Mouse (Mus musculus) myocyte (in vitro differentiated cells): ENCODE measurements around the gene A830031A19Rik. TPM values are rescaled to one million over a fixed set of nuclear protein-coding genes. Genes with fewer than 3 reads are reported as not detected.

Experiments
- H3K27me3 ChIP-seq: one replicate; pipeline ENCODE4 v1.6.1; 2011; ENCODE audit not compliant: control insufficient read depth, insufficient read depth, insufficient read length
- H3K36me3 ChIP-seq: one replicate; pipeline ENCODE4 v1.6.1; 2011; ENCODE audit not compliant: control insufficient read depth, insufficient read depth
- H3K4me2 ChIP-seq: one replicate; pipeline ENCODE4 v1.6.1; 2011; ENCODE audit warnings: low read depth, control low read depth
- H3K4me3 ChIP-seq: one replicate; pipeline ENCODE4 v1.5.1; 2011; ENCODE audit warnings: mild to moderate bottlenecking, control low read depth, moderate library complexity
- H3K79me2 ChIP-seq: one replicate; pipeline ENCODE4 v1.6.1; 2011; ENCODE audit not compliant: control insufficient read depth, insufficient read depth
- H3ac ChIP-seq: one replicate; pipeline ENCODE4 v1.6.1; 2011; ENCODE audit not compliant: control insufficient read depth, insufficient read length
- CEBPB ChIP-seq: IDR thresholded peaks from 2 replicates; pipeline ENCODE4 v1.6.1; 2011; ENCODE audit warnings: mild to moderate bottlenecking, moderate library complexity; ENCODE audit not compliant: poor library complexity, insufficient read depth, severe bottlenecking
- E2F4 ChIP-seq: IDR thresholded peaks from one replicate; pipeline ENCODE4 v1.6.1; 2011; ENCODE audit warnings: mild to moderate bottlenecking, control low read depth, moderate library complexity; ENCODE audit not compliant: insufficient read depth
- MAX ChIP-seq: IDR thresholded peaks from one replicate; pipeline ENCODE4 v1.6.1; 2011; ENCODE audit warnings: low read depth, mild to moderate bottlenecking, control low read depth
- MYOD1 ChIP-seq, 3 experiments: IDR thresholded peaks; one replicate each; pipeline ENCODE4 v1.6.1; 2011; ENCODE audit warnings: control low read depth in 2 of 3, low read depth in 2 of 3, mild to moderate bottlenecking in 2 of 3, moderate library complexity in 1 of 3; ENCODE audit not compliant: insufficient read length in 2 of 3, control insufficient read depth in 1 of 3
- MYOG ChIP-seq, 3 experiments: IDR thresholded peaks; one replicate each; pipeline ENCODE4 v1.6.1; 2011; ENCODE audit warnings: control low read depth in 2 of 3, low read depth in 2 of 3, mild to moderate bottlenecking in 2 of 3; ENCODE audit not compliant: insufficient read length in 2 of 3, control insufficient read depth in 1 of 3, insufficient read depth in 1 of 3
- POLR2A ChIP-seq: IDR thresholded peaks from one replicate; pipeline ENCODE4 v1.6.1; 2011; ENCODE audit warnings: low read depth, mild to moderate bottlenecking, control low read depth, moderate library complexity; ENCODE audit not compliant: insufficient read length
- POLR2AphosphoS2 ChIP-seq: IDR thresholded peaks from one replicate; pipeline ENCODE4 v1.6.1; 2011; ENCODE audit warnings: low read depth, control low read depth; ENCODE audit not compliant: insufficient read length
- REST ChIP-seq: IDR thresholded peaks from one replicate; pipeline ENCODE4 v1.6.1; 2011; ENCODE audit warnings: mild to moderate bottlenecking, control low read depth, moderate library complexity; ENCODE audit not compliant: insufficient read depth, insufficient read length
- SRF ChIP-seq: IDR thresholded peaks from one replicate; pipeline ENCODE4 v1.6.1; 2011; ENCODE audit warnings: low read depth; ENCODE audit not compliant: control insufficient read depth, insufficient read length
- TCF12 ChIP-seq: IDR thresholded peaks from one replicate; pipeline ENCODE4 v1.6.1; 2011; ENCODE audit warnings: mild to moderate bottlenecking, control low read depth; ENCODE audit not compliant: poor library complexity, insufficient read depth, severe bottlenecking
- TCF3 ChIP-seq: IDR thresholded peaks from one replicate; pipeline ENCODE4 v1.6.1; 2011; ENCODE audit warnings: low read depth, control low read depth; ENCODE audit not compliant: insufficient read length
- USF1 ChIP-seq: IDR thresholded peaks from one replicate; pipeline ENCODE4 v1.6.1; 2011; ENCODE audit warnings: low read depth, mild to moderate bottlenecking, control low read depth, moderate library complexity
- polyA plus RNA-seq: library from polyadenylated mRNA; unstranded; fragments of >200 nt; fragmentation: generic; extraction: Trizol; gene quantifications from one replicate; pipeline ENCODE4 v1.2.1, GENCODE M21; 2012; ENCODE audit warnings: missing spikeins

Gene A830031A19Rik
- polyA plus RNA-seq, 1 experiment, result not detected

DNA sequence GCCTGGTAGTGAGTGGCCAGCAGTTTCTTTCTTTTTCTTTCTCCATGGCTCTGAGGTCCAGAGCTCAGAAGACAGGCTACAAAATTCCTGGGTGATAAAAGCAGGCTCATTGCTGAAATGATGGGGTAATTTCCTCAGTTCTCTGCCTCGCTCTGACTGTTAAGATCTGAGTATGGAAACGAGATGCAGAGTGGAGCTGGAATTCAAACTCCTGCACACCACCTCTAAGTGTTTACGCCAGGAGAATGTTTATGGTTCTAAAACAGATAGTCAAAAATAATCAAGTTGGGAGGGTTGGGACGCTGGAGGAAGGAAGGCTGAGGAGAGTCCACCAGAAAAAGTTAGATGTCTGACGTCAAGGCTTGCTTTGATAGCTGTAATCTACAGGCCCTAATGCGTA, 10.6 kb downstream of the A830031A19Rik start:
- no peak overlapping the region for H3K4me3 ChIP-seq
- H3ac ChIP-seq, result no peak overlapping the region
- H3K27me3 ChIP-seq, result peaks cover 7% of the 10 kb centered on the region
- H3K79me2 ChIP-seq, result no peaks in the 10 kb centered on the region
- TF ChIP-seq MYOG (IDR thresholded peaks at IDR 0.05; ENCODE audit: control insufficient read depth in 1 of 3, insufficient read depth in 1 of 3, insufficient read length in 2 of 3, low read depth in 2 of 3), result no peak
- no peak for TF ChIP-seq E2F4
- no peak for TF ChIP-seq USF1
- no peak for TF ChIP-seq POLR2A
- TF ChIP-seq REST, result no peak
- no peak for TF ChIP-seq TCF12
- no peak for TF ChIP-seq POLR2AphosphoS2
- no peak for TF ChIP-seq SRF
- no peak for TF ChIP-seq TCF3
- no peak for TF ChIP-seq MYOD1 (IDR thresholded peaks at IDR 0.05; ENCODE audit: control insufficient read depth in 1 of 3, insufficient read length in 2 of 3, low read depth in 2 of 3)
- TF ChIP-seq CEBPB, result no peak
- TF ChIP-seq MAX, result no peak
- H3K4me2 ChIP-seq, result no peak overlapping the region
- H3K36me3 ChIP-seq, result no peaks in the 10 kb centered on the region

DNA sequence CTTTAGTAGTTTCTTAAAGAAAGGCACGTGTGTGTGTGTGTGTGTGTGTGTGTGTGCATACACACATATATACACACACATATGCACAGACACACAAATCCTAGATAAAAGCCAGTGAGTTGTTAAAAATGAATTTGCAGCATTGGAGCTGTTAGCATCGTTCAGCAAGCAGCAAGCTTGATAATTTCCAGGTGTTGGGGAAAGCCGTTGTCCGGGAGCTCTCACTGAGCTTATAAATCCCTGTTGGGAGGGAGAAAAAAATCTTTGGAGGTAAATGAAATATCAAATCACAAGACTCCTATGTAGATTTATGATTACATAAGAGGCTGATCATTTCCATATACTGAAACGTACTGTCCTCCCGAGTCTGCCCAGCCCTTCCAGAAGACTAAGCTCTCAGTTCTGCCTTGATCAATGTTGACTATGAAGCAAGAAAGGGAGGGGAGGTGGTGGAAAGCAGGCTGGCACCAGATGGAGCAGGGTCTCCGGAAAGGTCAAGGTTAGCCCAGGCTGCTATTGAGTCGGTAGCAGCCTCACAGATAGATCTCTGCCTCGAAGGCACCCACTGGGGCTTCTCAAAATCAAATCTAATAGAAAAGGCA, 12.3 kb downstream of the A830031A19Rik start:
- H3K36me3 ChIP-seq, result no peaks in the 10 kb centered on the region
- TF ChIP-seq TCF12, result no peak
- peaks cover 7% of the 10 kb centered on the region for H3K27me3 ChIP-seq
- no peak overlapping the region for H3K4me3 ChIP-seq
- H3K4me2 ChIP-seq, result no peak overlapping the region
- no peak overlapping the region for H3ac ChIP-seq
- no peaks in the 10 kb centered on the region for H3K79me2 ChIP-seq

DNA sequence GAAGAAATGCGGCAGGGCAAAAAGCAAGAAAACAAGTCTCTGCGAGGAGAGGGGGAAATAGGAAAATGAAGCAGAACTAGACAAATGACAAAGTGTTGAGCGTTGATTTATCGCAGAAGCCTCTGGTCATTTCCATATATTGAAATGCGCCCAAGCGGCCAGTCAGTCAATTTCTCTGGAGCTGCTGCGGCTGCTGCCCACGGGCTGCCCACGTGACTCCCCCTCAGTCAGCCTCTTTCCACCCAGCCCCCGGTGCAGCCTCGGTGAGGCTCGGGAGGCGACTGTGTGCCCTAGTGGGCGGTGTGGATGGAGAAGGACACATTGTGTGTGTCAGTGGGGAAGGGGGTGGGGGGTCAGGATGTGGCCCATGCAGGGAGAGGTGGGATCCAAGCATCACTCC, 13.0 kb downstream of the A830031A19Rik start:
- H3K79me2 ChIP-seq, result no peaks in the 10 kb centered on the region
- H3K27me3 ChIP-seq, result peaks cover 7% of the 10 kb centered on the region
- no peak overlapping the region for H3K4me2 ChIP-seq
- H3K4me3 ChIP-seq, result no peak overlapping the region
- TF ChIP-seq MAX, result no peak
- TF ChIP-seq MYOG (IDR thresholded peaks at IDR 0.05; ENCODE audit: control insufficient read depth in 1 of 3, insufficient read depth in 1 of 3, insufficient read length in 2 of 3, low read depth in 2 of 3), result no peak
- TF ChIP-seq USF1, result no peak
- no peak for TF ChIP-seq CEBPB
- no peak for TF ChIP-seq MYOD1 (IDR thresholded peaks at IDR 0.05; ENCODE audit: control insufficient read depth in 1 of 3, insufficient read length in 2 of 3, low read depth in 2 of 3)
- no peak for TF ChIP-seq TCF3
- TF ChIP-seq SRF, result no peak
- TF ChIP-seq E2F4, result no peak
- no peak overlapping the region for H3ac ChIP-seq
- no peaks in the 10 kb centered on the region for H3K36me3 ChIP-seq

- no peak overlapping the region for H3K4me2 ChIP-seq
- H3K36me3 ChIP-seq, result no peaks in the 10 kb centered on the region
- peaks cover 7% of the 10 kb centered on the region for H3K27me3 ChIP-seq
- H3K79me2 ChIP-seq, result no peaks in the 10 kb centered on the region
- no peak overlapping the region for H3K4me3 ChIP-seq
- no peak overlapping the region for H3ac ChIP-seq
- no peak for TF ChIP-seq E2F4
- no peak for TF ChIP-seq POLR2A
Observed at GRCm38 (mm10) chr11:24060428-24060827, 14.4 kb downstream of the A830031A19Rik start.

GRCm38 (mm10) chr11:24059137-24059536, 15.7 kb downstream of the A830031A19Rik start:
- Histone ChIP-seq H3K4me3 (no peak overlapping the region), H3K36me3 (no peaks in the 10 kb centered on the region), H3K27me3 (peaks cover 7% of the 10 kb centered on the region), H3ac (no peak overlapping the region), H3K79me2 (no peaks in the 10 kb centered on the region), H3K4me2 (no peak overlapping the region)
- no peak for TF ChIP-seq CEBPB
- no peak for TF ChIP-seq MYOG (IDR thresholded peaks at IDR 0.05; ENCODE audit: control insufficient read depth in 1 of 3, insufficient read depth in 1 of 3, insufficient read length in 2 of 3, low read depth in 2 of 3)
- TF ChIP-seq E2F4, result no peak
- TF ChIP-seq REST, result no peak
- no peak for TF ChIP-seq TCF3
- no peak for TF ChIP-seq POLR2A
- TF ChIP-seq MAX, result no peak
- no peak for TF ChIP-seq POLR2AphosphoS2
- no peak for TF ChIP-seq MYOD1 (IDR thresholded peaks at IDR 0.05; ENCODE audit: control insufficient read depth in 1 of 3, insufficient read length in 2 of 3, low read depth in 2 of 3)
- TF ChIP-seq USF1, result no peak
- no peak for TF ChIP-seq TCF12
- no peak for TF ChIP-seq SRF
